Mouse (Mus musculus) heart, embryonic 16.5 days (tissue): Measurements from ENCODE around the gene Pole3. TPM values are rescaled to one million over a fixed set of nuclear protein-coding genes. Genes with fewer than 3 reads are reported as not detected.

Source experiments
- ATAC-seq: fragments of 200-750 bp; cut with Nextera tagmentation; replicated peaks from 2 replicates; pipeline ENCODE4 v1.8.0; 2017; ENCODE audit warnings: moderate number of reproducible peaks; ENCODE audit not compliant: insufficient read depth, low FRiP score; ENCODE audit errors: extremely low read depth
- H3K27ac ChIP-seq: fragments of 300-500 bp; sonication (generic); 2 replicates; pipeline ENCODE4 v1.5.1; 2014; ENCODE audit warnings: mild to moderate bottlenecking, low read length, control low read depth, moderate library complexity
- H3K27me3 ChIP-seq: fragments of 300-500 bp; sonication (generic); 2 replicates; pipeline ENCODE4 v1.6.1; 2014; ENCODE audit warnings: low read length, mixed read lengths; ENCODE audit not compliant: control insufficient read depth, insufficient read depth
- H3K36me3 ChIP-seq: fragments of 300-500 bp; sonication (generic); 2 replicates; pipeline ENCODE4 v1.6.1; 2014; ENCODE audit not compliant: control insufficient read depth, insufficient read depth
- H3K4me1 ChIP-seq: fragments of 300-500 bp; sonication (generic); 2 replicates; pipeline ENCODE4 v1.6.1; 2014; ENCODE audit warnings: low read length, mixed read lengths; ENCODE audit not compliant: control insufficient read depth, insufficient read depth
- H3K4me2 ChIP-seq: fragments of 300-500 bp; sonication (generic); 2 replicates; pipeline ENCODE4 v1.6.1; 2014; ENCODE audit warnings: low read depth, mild to moderate bottlenecking, control low read depth, low read length
- H3K4me3 ChIP-seq: fragments of 300-500 bp; sonication (generic); 2 replicates; pipeline ENCODE4 v1.5.1; 2014; ENCODE audit warnings: mild to moderate bottlenecking, control low read depth, low read length
- H3K9ac ChIP-seq: fragments of 300-500 bp; sonication (generic); 2 replicates; pipeline ENCODE4 v1.6.1; 2014; ENCODE audit warnings: low read length, control low read depth
- H3K9me3 ChIP-seq: fragments of 300-500 bp; sonication (generic); replicated peaks from 2 replicates; pipeline ENCODE4 v1.6.1; 2016; ENCODE audit warnings: low read length; ENCODE audit not compliant: control insufficient read depth
- WGBS: fragments of 180-500 bp; shearing (Covaris S2); extraction: QIAGEN DNeasy Blood & Tissue Kit; methylation state at CpG from one replicate; pipeline ENCODE4 v1.1.7; 2014; 5-methylcytosine and 5-hydroxymethylcytosine counted together
- polyA plus RNA-seq: library from polyadenylated mRNA; unstranded; fragments of >200 nt; fragmentation: Nextera tagmentation; extraction: Ambion mirVana; gene quantifications from 2 replicates; pipeline ENCODE4 v1.2.1, GENCODE M21; 2015

Gene Pole3
- polyA plus RNA-seq, 1 experiment from 2014 or later: 51.4 TPM

- no peak overlapping the region for H3K27ac ChIP-seq
- H3K36me3 ChIP-seq: no peaks in the 10 kb centered on the region
- peaks cover 9% of the 10 kb centered on the region for H3K4me1 ChIP-seq
- no peak overlapping the region for H3K9ac ChIP-seq
- no peaks in the 10 kb centered on the region for H3K9me3 ChIP-seq
- no peak for ATAC-seq
- H3K4me2 ChIP-seq: no peak overlapping the region
- H3K4me3 ChIP-seq: no peak overlapping the region
- no peaks in the 10 kb centered on the region for H3K27me3 ChIP-seq
- WGBS: 86% methylated on average over 6 of the region's 6 CpGs
Observed at GRCm38 (mm10) chr4:62475793-62476192, 49.1 kb downstream of the Pole3 start.

DNA sequence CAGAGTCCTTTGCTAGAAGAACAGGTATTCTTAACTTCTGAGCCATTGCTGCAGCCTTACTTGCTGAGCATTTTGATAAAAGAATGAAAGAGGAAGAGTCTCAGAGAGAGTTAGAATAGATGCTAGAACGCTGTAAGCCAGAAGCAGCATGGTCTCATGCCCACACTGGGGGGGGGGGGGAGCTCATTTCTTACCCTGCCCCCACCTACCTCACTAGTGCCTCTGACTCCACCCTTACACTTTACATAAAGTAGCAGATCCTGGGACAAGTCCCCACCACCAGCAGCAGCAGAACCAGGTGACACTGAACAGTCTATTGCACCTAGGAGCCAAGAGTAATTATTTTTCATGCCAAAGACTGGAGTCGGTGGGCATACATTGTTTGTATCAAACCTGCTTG lies 49.7 kb downstream of the Pole3 start:
- H3K9me3 ChIP-seq: no peaks in the 10 kb centered on the region
- no peak overlapping the region for H3K4me2 ChIP-seq
- no peak overlapping the region for H3K4me3 ChIP-seq
- peaks cover 12% of the 10 kb centered on the region for H3K4me1 ChIP-seq
- no peaks in the 10 kb centered on the region for H3K27me3 ChIP-seq
- H3K27ac ChIP-seq: no peak overlapping the region
- ATAC-seq: no peak
- no peaks in the 10 kb centered on the region for H3K36me3 ChIP-seq
- 81% methylated on average over 2 of the region's 2 CpGs for WGBS
- no peak overlapping the region for H3K9ac ChIP-seq

Other genes with a start within 250 kb of the Pole3 start
- gene Fkbp15, start 164.5 kb downstream of the Pole3 start, polyA plus RNA-seq: 18.0 and 18.9 TPM in 2 replicates
- gene Slc31a1, start 164.3 kb downstream of the Pole3 start, polyA plus RNA-seq: 42.3 and 43.0 TPM in 2 replicates
- gene Cdc26, start 116.4 kb downstream of the Pole3 start, polyA plus RNA-seq: 83.0 and 85.5 TPM in 2 replicates
- 12.8 and 15.0 TPM in 2 replicates for gene Prpf4, start 116.3 kb downstream of the Pole3 start, polyA plus RNA-seq
- gene Rnf183, start 89.8 kb downstream of the Pole3 start, polyA plus RNA-seq: 0.17 and 0.26 TPM in 2 replicates
- 3.1 and 4.8 TPM in 2 replicates for gene Wdr31, start 54.2 kb downstream of the Pole3 start, polyA plus RNA-seq
- 3.4 and 6.3 TPM in 2 replicates for gene Bspry, start 45.0 kb downstream of the Pole3 start, polyA plus RNA-seq
- gene Hdhd3, start 21.6 kb downstream of the Pole3 start, polyA plus RNA-seq: 9.6 and 10.0 TPM in 2 replicates
- 57.6 and 69.8 TPM in 2 replicates for gene Alad, start 5.2 kb downstream of the Pole3 start, polyA plus RNA-seq
- gene 4933430I17Rik, start 301 bp upstream of the Pole3 start, polyA plus RNA-seq: 0.32 and 0.41 TPM in 2 replicates
- 62.8 and 63.1 TPM in 2 replicates for gene Rgs3, start 34.8 kb upstream of the Pole3 start, polyA plus RNA-seq